Mouse (Mus musculus): Measurements from ENCODE around the gene Cacul1.

DNA sequence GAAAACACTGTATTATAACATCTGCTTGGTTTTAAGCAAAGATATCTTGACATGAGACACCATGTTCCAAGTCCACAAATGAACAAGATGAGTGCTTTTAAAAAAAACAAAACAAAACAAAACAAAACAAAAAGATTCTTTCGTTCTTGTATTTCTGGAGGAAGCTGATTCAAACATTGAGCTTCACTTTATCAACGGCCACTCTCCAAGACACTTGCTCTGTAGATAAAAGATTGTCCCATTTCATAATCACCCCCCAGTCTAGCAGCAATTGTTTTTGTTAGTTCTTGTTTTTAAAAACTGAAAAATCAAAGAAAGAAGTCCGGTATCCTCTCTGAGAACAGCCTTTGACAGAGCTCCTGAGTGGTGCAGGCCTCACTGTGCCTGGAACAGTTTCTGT is 52.2 kb downstream of the Cacul1 start:
- no peak for TF ChIP-seq POLR2A (IDR thresholded peaks at IDR 0.05; ENCODE audit: control insufficient read depth, low read depth, low read length)
- TF ChIP-seq CTCF (IDR thresholded peaks at IDR 0.05; ENCODE audit: control insufficient read depth, insufficient read depth, insufficient replicate concordance, low read depth, low read length) = no peak

All from testis, adult 2 months (tissue).